Mouse (Mus musculus) forebrain, embryonic 15.5 days (tissue): ENCODE results near the gene Efna4. TPM values are rescaled to one million over a fixed set of nuclear protein-coding genes. Genes with fewer than 3 reads are reported as not detected.

Experiments
- ATAC-seq: fragments of 200-750 bp; cut with Nextera tagmentation; replicated peaks from 2 replicates; pipeline ENCODE4 v1.8.0; 2017; ENCODE audit warnings: mild to moderate bottlenecking, moderate TSS enrichment, moderate library complexity
- H3K27ac ChIP-seq: fragments of 300-500 bp; sonication (generic); replicated peaks from 2 replicates; pipeline ENCODE4 v1.5.1; 2015; ENCODE audit warnings: mild to moderate bottlenecking, inconsistent platforms
- H3K27me3 ChIP-seq: fragments of 300-500 bp; sonication (generic); 2 replicates; pipeline ENCODE4 v1.6.1; 2015; ENCODE audit warnings: inconsistent platforms
- H3K36me3 ChIP-seq: fragments of 300-500 bp; sonication (generic); 2 replicates; pipeline ENCODE4 v1.6.1; 2015; ENCODE audit warnings: mild to moderate bottlenecking, inconsistent platforms
- H3K4me1 ChIP-seq: fragments of 300-500 bp; sonication (generic); 2 replicates; pipeline ENCODE4 v1.6.1; 2015; ENCODE audit warnings: inconsistent platforms
- H3K4me2 ChIP-seq: fragments of 300-500 bp; sonication (generic); replicated peaks from 2 replicates; pipeline ENCODE4 v1.6.1; 2015; ENCODE audit warnings: mild to moderate bottlenecking, inconsistent platforms
- H3K4me3 ChIP-seq: fragments of 300-500 bp; sonication (generic); 2 replicates; pipeline ENCODE4 v1.5.1; 2015; ENCODE audit warnings: mild to moderate bottlenecking, inconsistent platforms
- H3K9ac ChIP-seq: fragments of 300-500 bp; sonication (generic); replicated peaks from 2 replicates; pipeline ENCODE4 v1.6.1; 2015; ENCODE audit warnings: mild to moderate bottlenecking, inconsistent platforms
- H3K9me3 ChIP-seq: fragments of 300-500 bp; sonication (generic); 2 replicates; pipeline ENCODE4 v1.6.1; 2016; ENCODE audit warnings: inconsistent platforms
- WGBS: fragments of 180-500 bp; shearing (Covaris S2); methylation state at CpG from one replicate; pipeline ENCODE4 v1.1.7; 2015; ENCODE audit warnings: mixed read lengths; 5-methylcytosine and 5-hydroxymethylcytosine counted together
- polyA plus RNA-seq: library from polyadenylated mRNA; unstranded; fragments of >200 nt; fragmentation: Nextera tagmentation; extraction: Ambion mirVana; gene quantifications from 2 replicates; pipeline ENCODE4 v1.2.1, GENCODE M21; 2015

Efna4 gene
- polyA plus RNA-seq, 1 experiment from 2014 or later: 14.4 TPM

GRCm38 (mm10) chr3:89315195-89315929 lies 22.5 kb downstream of the Efna4 start:
- Histone ChIP-seq H3K4me2 (peak overlapping the region; percentile 46), H3K9me3 (no peaks in the 10 kb centered on the region), H3K4me1 (peaks cover 51% of the 10 kb centered on the region), H3K36me3 (0 out of 2 replicates have a peak, but pooled peaks cover 4% of the 10 kb centered on the region), H3K9ac (peak overlapping the region; percentile 17; the same call in 1 of the 2 replicates), H3K27me3 (peaks cover 24% of the 10 kb centered on the region), H3K27ac (no peak overlapping the region), H3K4me3 (peak overlapping the region; percentile 26)
- 5% methylated on average over 25 of the region's 26 CpGs for WGBS
- ATAC-seq: 0 out of 2 replicates have a peak, but pooled peaks have one; percentile 4

GRCm38 (mm10) chr3:89314791-89315190 lies 23.0 kb downstream of the Efna4 start:
- Histone ChIP-seq H3K36me3 (0 out of 2 replicates have a peak, but pooled peaks cover 4% of the 10 kb centered on the region), H3K4me3 (no peak overlapping the region), H3K4me1 (peaks cover 45% of the 10 kb centered on the region), H3K4me2 (0 out of 2 replicates have a peak overlapping the region, but pooled peaks have one; percentile 46), H3K27ac (no peak overlapping the region), H3K27me3 (peaks cover 24% of the 10 kb centered on the region), H3K9me3 (no peaks in the 10 kb centered on the region), H3K9ac (peak overlapping the region; percentile 17; the same call in 1 of the 2 replicates)
- WGBS: 29% methylated on average over 2 of the region's 2 CpGs
- no peak for ATAC-seq

DNA sequence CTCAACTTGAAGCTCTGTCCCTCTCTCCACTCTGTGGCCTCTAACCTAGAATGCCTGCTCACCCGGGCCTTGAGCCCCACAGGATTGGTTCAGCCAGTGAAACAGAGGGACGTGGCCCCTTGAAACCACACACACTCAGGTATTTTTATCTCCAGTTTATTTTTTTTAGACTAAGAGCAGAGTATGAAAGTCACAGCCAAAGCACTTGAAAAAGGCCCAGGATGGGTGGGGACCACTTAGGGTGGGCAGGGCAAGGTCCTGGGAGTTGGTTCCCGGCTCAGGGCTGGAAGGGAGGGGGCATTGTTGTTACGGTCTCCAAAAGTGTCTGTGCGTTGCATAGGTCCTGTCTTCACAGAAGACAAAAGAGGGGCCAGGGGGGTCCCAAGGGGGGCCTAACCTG lies 23.5 kb downstream of the Efna4 start:
- ATAC-seq: no peak
- WGBS: 74% methylated on average over 5 of the region's 5 CpGs
- Histone ChIP-seq H3K9me3 (no peaks in the 10 kb centered on the region), H3K27me3 (peaks cover 20% of the 10 kb centered on the region), H3K4me2 (no peak overlapping the region), H3K4me1 (peaks cover 41% of the 10 kb centered on the region), H3K4me3 (no peak overlapping the region), H3K36me3 (0 out of 2 replicates have a peak, but pooled peaks cover 4% of the 10 kb centered on the region), H3K27ac (no peak overlapping the region), H3K9ac (no peak overlapping the region)

GRCm38 (mm10) chr3:89308089-89308488 lies 29.7 kb downstream of the Efna4 start:
- no peaks in the 10 kb centered on the region for H3K9me3 ChIP-seq
- no peak overlapping the region for H3K4me2 ChIP-seq
- H3K4me1 ChIP-seq: no peaks in the 10 kb centered on the region
- ATAC-seq: peak; percentile 78
- H3K9ac ChIP-seq: no peak overlapping the region
- 0% methylated on average over 9 of the region's 9 CpGs for WGBS
- no peak overlapping the region for H3K27ac ChIP-seq
- H3K36me3 ChIP-seq: no peaks in the 10 kb centered on the region
- no peaks in the 10 kb centered on the region for H3K27me3 ChIP-seq
- H3K4me3 ChIP-seq: no peak overlapping the region

GRCm38 (mm10) chr3:89305551-89306325 lies 32.1 kb downstream of the Efna4 start:
- Histone ChIP-seq H3K9ac (no peak overlapping the region), H3K36me3 (no peaks in the 10 kb centered on the region), H3K4me2 (no peak overlapping the region), H3K27ac (no peak overlapping the region), H3K27me3 (no peaks in the 10 kb centered on the region), H3K4me1 (no peaks in the 10 kb centered on the region), H3K9me3 (no peaks in the 10 kb centered on the region), H3K4me3 (no peak overlapping the region)
- 82% methylated on average over 8 of the region's 8 CpGs for WGBS
- ATAC-seq: no peak

GRCm38 (mm10) chr3:89305105-89305504 lies 32.7 kb downstream of the Efna4 start:
- H3K4me3 ChIP-seq: no peak overlapping the region
- H3K4me2 ChIP-seq: no peak overlapping the region
- H3K4me1 ChIP-seq: no peaks in the 10 kb centered on the region
- H3K36me3 ChIP-seq: no peaks in the 10 kb centered on the region
- 0 out of 2 replicates have a peak, but pooled peaks cover 4% of the 10 kb centered on the region for H3K27me3 ChIP-seq
- H3K27ac ChIP-seq: no peak overlapping the region
- ATAC-seq: no peak
- no peak overlapping the region for H3K9ac ChIP-seq
- 76% methylated on average over 4 of the region's 4 CpGs for WGBS
- no peaks in the 10 kb centered on the region for H3K9me3 ChIP-seq

DNA sequence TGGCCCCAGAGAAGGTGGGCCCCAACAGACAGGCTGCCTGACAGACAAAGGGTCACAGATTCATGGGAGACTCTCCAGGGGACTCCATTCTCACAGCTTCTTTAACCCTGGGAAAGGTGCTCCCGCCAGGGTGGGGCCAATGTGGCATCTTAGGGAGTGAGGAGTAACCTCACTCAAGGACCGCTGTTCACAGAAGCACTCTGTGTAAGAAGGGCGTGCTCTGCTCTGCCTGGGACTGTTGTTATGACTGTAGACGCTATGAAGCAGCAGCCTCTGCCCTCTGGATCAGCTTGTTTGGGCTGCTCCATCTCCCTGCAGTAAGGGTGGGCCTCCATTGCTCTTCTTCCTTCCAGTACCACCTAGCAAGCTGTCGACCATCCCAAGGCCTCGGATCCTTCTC lies 33.4 kb downstream of the Efna4 start:
- H3K4me1 ChIP-seq: peaks cover 3% of the 10 kb centered on the region
- no peak overlapping the region for H3K9ac ChIP-seq
- no peak overlapping the region for H3K4me2 ChIP-seq
- no peaks in the 10 kb centered on the region for H3K36me3 ChIP-seq
- ATAC-seq: no peak
- H3K27ac ChIP-seq: no peak overlapping the region
- WGBS: 63% methylated on average over 6 of the region's 6 CpGs
- no peak overlapping the region for H3K4me3 ChIP-seq
- H3K27me3 ChIP-seq: 0 out of 2 replicates have a peak, but pooled peaks cover 4% of the 10 kb centered on the region
- no peaks in the 10 kb centered on the region for H3K9me3 ChIP-seq

DNA sequence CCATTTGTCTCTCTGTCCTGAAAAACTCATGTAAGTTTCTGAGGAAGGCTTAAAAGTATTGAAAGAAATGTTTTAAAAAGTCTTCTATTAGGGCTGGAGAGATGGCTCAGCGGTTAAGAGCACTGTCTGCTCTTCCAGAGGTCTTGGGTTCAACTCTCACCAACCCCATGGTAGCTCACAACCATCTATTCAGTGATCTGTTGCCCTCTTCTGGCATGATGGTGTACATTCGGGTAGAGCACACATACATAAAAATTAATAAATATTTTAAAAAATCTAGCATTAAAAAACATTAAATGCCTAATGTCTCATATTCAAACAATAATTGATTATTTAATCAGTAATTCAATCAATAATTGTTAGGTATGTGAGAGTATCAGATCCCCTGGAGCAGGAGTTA lies 37.3 kb downstream of the Efna4 start:
- peaks cover 7% of the 10 kb centered on the region for H3K4me1 ChIP-seq
- H3K4me3 ChIP-seq: no peak overlapping the region
- 71% methylated on average over 2 of the region's 2 CpGs for WGBS
- no peak overlapping the region for H3K27ac ChIP-seq
- no peak overlapping the region for H3K4me2 ChIP-seq
- no peak overlapping the region for H3K9ac ChIP-seq
- ATAC-seq: no peak
- 0 out of 2 replicates have a peak, but pooled peaks cover 4% of the 10 kb centered on the region for H3K27me3 ChIP-seq
- H3K36me3 ChIP-seq: no peaks in the 10 kb centered on the region
- no peaks in the 10 kb centered on the region for H3K9me3 ChIP-seq

GRCm38 (mm10) chr3:89300071-89300470 lies 37.8 kb downstream of the Efna4 start:
- WGBS: 51% methylated on average over 1 of the region's 1 CpGs
- Histone ChIP-seq H3K27ac (no peak overlapping the region), H3K9ac (no peak overlapping the region), H3K4me2 (no peak overlapping the region), H3K27me3 (0 out of 2 replicates have a peak, but pooled peaks cover 4% of the 10 kb centered on the region), H3K4me1 (peaks cover 7% of the 10 kb centered on the region), H3K9me3 (no peaks in the 10 kb centered on the region), H3K4me3 (no peak overlapping the region), H3K36me3 (no peaks in the 10 kb centered on the region)
- no peak for ATAC-seq

GRCm38 (mm10) chr3:89299499-89299898 lies 38.3 kb downstream of the Efna4 start:
- 8% methylated on average over 14 of the region's 14 CpGs for WGBS
- 0 out of 2 replicates have a peak, but pooled peaks cover 4% of the 10 kb centered on the region for H3K27me3 ChIP-seq
- ATAC-seq: no peak
- peak overlapping the region; percentile 37 for H3K4me2 ChIP-seq
- H3K4me1 ChIP-seq: peaks cover 7% of the 10 kb centered on the region
- no peaks in the 10 kb centered on the region for H3K36me3 ChIP-seq
- H3K9ac ChIP-seq: no peak overlapping the region; the same call in 1 of the 2 replicates
- no peak overlapping the region for H3K27ac ChIP-seq
- H3K9me3 ChIP-seq: no peaks in the 10 kb centered on the region
- H3K4me3 ChIP-seq: peak overlapping the region; percentile 17; the same call in 1 of the 2 replicates

GRCm38 (mm10) chr3:89298908-89299307 lies 38.9 kb downstream of the Efna4 start:
- Histone ChIP-seq H3K4me2 (no peak overlapping the region), H3K27ac (no peak overlapping the region), H3K9me3 (no peaks in the 10 kb centered on the region), H3K9ac (no peak overlapping the region), H3K27me3 (0 out of 2 replicates have a peak, but pooled peaks cover 4% of the 10 kb centered on the region), H3K4me3 (no peak overlapping the region), H3K36me3 (no peaks in the 10 kb centered on the region), H3K4me1 (peaks cover 7% of the 10 kb centered on the region)
- ATAC-seq: no peak
- 74% methylated on average over 6 of the region's 6 CpGs for WGBS
